9 mouse cellular contexts compared by ENCODE assay signal in the genomic region with DNA sequence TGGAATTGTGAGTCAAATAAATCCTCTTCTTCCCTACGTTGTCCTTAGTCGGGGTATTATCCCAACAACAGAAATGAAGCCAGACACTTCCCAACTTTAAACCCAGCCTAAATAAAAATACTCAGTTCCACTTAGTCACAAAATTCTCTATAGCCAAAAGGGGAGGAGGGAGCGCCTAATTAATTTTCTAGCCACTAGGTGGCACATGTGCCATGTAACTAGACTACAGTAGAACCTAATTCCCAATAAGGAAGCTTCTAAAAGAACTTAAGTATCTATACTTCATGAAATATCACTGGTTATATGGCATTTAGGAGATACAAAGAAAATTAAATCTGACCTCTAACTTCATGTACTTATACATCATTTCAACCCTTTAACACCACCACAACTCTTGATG.
DNase-seq lines count a peak whose midpoint lies in the region.
"Had no signal": no experiment of that assay in that cellular context is flagged by ENCODE, and none has a peak within 500 bp of the region (broad histone marks: within the 10 kb centered on the region; RNA-seq: fewer than 3 reads in every experiment).

No protein-coding gene starts in this region.

- H3K4me1 ChIP-seq in limb, embryonic 10.5 days = no peaks in the 10 kb centered on the region
- H3K4me1 ChIP-seq: heart, embryonic 15.5 days had no signal

- no peaks in the 10 kb centered on the region for H3K27me3 ChIP-seq in limb, embryonic 10.5 days (ENCODE audit: low read depth, poor library complexity, severe bottlenecking)
- H3K27me3 ChIP-seq: heart, embryonic 15.5 days had no signal

- DNase-seq in testis, postnatal 10 days (ENCODE audit: low spot score) = peak; percentile 71
- DNase-seq in testis, postnatal 14 days (ENCODE audit: low spot score) = no peak
- DNase-seq in adrenal gland, postnatal 36 days = peak; percentile 61 to 81
- peak; percentile 51 for DNase-seq in fibroblast of lung, adult 2 months (ENCODE audit: low read depth)
- DNase-seq in kidney, adult 8-10 months = peak; percentile 51 to 75
- DNase-seq in limb, embryonic 10.5 days (ENCODE audit: low spot score) = peak; percentile 30
- DNase-seq in retina, embryonic 14.5 days (ENCODE audit: low spot score) = peak; percentile 84
- DNase-seq in urinary bladder, postnatal 36 days (ENCODE audit: low spot score in 2 of 2) = peak; percentile 33 to 54

- 48% methylated on average over 3 of the region's 3 CpGs for WGBS in limb, embryonic 10.5 days

- H3K27ac ChIP-seq in limb, embryonic 10.5 days = no peak overlapping the region
- H3K27ac ChIP-seq: heart, embryonic 15.5 days had no signal

- H3K4me3 ChIP-seq in limb, embryonic 10.5 days = no peak overlapping the region
- H3K4me3 ChIP-seq: heart, embryonic 15.5 days had no signal

- no peaks in the 10 kb centered on the region for H3K36me3 ChIP-seq in limb, embryonic 10.5 days
- H3K36me3 ChIP-seq: heart, embryonic 15.5 days had no signal

- H3K9me3 ChIP-seq in limb, embryonic 10.5 days (replicated peaks) = no peaks in the 10 kb centered on the region
- H3K9me3 ChIP-seq: heart, embryonic 15.5 days had no signal
